Mouse (Mus musculus): Measurements from ENCODE around the gene Strn4.

DNA sequence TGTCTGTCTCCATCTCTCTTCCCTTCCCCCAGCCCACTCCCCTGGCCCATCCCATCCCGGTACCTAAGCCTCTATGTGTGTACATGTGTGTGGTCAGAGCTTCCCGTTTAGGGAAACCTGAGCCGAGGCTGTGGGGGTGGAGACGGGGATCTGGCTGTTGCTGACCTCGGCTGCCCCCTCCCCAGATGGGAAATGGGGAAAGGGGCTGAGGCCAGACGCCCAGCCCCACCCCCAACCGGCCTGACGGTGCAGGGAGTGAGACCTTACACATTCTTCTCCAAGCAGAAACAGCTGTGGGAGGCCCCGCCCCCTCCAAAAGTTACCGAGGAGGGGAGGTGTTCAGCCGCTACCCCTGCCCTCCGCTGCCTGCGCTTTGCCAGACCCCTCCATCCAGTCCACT lies 60.9 kb downstream of the Strn4 start:
- TF ChIP-seq CTCF (IDR thresholded peaks at IDR 0.05; ENCODE audit: low read depth), result no peak
- TF ChIP-seq EP300 (IDR thresholded peaks at IDR 0.05; ENCODE audit: low read depth), result no peak
